Mouse (Mus musculus) testis, postnatal 14 days (tissue): ENCODE data around the gene Rnf166.
A peak's percentile ranks its signal among the peaks of the same experiment; 100 is the strongest.

Source experiments
- DNase-seq: peaks from one replicate; pipeline ENCODE4 v3.0.0; 2021; ENCODE audit warnings: low spot score

Rnf166 gene

GRCm38 (mm10) chr8:122475580-122476320 lies at the start of gene Rnf166, which contains the start of gene Ctu2:
Gene Rnf166 (minus strand): TSS chr8:122476064.
Gene Ctu2 (plus strand): TSS chr8:122476143.
- peak; percentile 92 for DNase-seq

- no peak for DNase-seq
These were observed 49.1 kb upstream of the Rnf166 start for GRCm38 (mm10) chr8:122525004-122525403.

GRCm38 (mm10) chr8:122524506-122524905 lies 48.6 kb upstream of the Rnf166 start:
- no peak for DNase-seq

GRCm38 (mm10) chr8:122523652-122524360 lies 47.9 kb upstream of the Rnf166 start:
- DNase-seq = no peak

GRCm38 (mm10) chr8:122522796-122523651 lies 47.2 kb upstream of the Rnf166 start:
- DNase-seq = no peak

- no peak for DNase-seq
These were observed 44.7 kb upstream of the Rnf166 start for GRCm38 (mm10) chr8:122520611-122521010.

GRCm38 (mm10) chr8:122517541-122518190 lies 41.8 kb upstream of the Rnf166 start:
- no peak for DNase-seq

- DNase-seq = no peak
These were observed 39.8 kb upstream of the Rnf166 start for GRCm38 (mm10) chr8:122515699-122516098.

GRCm38 (mm10) chr8:122512392-122512791 lies 36.5 kb upstream of the Rnf166 start:
- DNase-seq = no peak

GRCm38 (mm10) chr8:122511552-122511951 lies 35.7 kb upstream of the Rnf166 start:
- peak; percentile 31 for DNase-seq

- DNase-seq = peak; percentile 64
These were observed 25.0 kb upstream of the Rnf166 start for GRCm38 (mm10) chr8:122500856-122501255.

GRCm38 (mm10) chr8:122497912-122498311 lies 22.0 kb upstream of the Rnf166 start:
- DNase-seq = no peak

- DNase-seq = no peak
These were observed 21.3 kb upstream of the Rnf166 start for GRCm38 (mm10) chr8:122497016-122497734.

GRCm38 (mm10) chr8:122488387-122488786 lies 12.5 kb upstream of the Rnf166 start:
- no peak for DNase-seq

- no peak for DNase-seq
These were observed 9.0 kb upstream of the Rnf166 start for GRCm38 (mm10) chr8:122484831-122485230.

GRCm38 (mm10) chr8:122483877-122484276 lies 8.0 kb upstream of the Rnf166 start:
- no peak for DNase-seq

GRCm38 (mm10) chr8:122482448-122482847 lies 6.6 kb upstream of the Rnf166 start:
- DNase-seq = no peak

- peak; percentile 72 for DNase-seq
These were observed 808 bp downstream of the Rnf166 start for GRCm38 (mm10) chr8:122474951-122475560.

- no peak for DNase-seq
These were observed 1.9 kb downstream of the Rnf166 start for GRCm38 (mm10) chr8:122473911-122474421.

- DNase-seq = no peak
These were observed 5.2 kb downstream of the Rnf166 start for GRCm38 (mm10) chr8:122470691-122471090.

GRCm38 (mm10) chr8:122469965-122470364 lies 5.9 kb downstream of the Rnf166 start:
- DNase-seq = no peak
